Mouse (Mus musculus): ENCODE results near the gene Smg6. TPM values are rescaled to one million over a fixed set of nuclear protein-coding genes. Genes with fewer than 3 reads are reported as not detected.

Smg6 gene
- polyA plus RNA-seq, 1 experiment from 2014 or later, result 15.8 TPM

DNA sequence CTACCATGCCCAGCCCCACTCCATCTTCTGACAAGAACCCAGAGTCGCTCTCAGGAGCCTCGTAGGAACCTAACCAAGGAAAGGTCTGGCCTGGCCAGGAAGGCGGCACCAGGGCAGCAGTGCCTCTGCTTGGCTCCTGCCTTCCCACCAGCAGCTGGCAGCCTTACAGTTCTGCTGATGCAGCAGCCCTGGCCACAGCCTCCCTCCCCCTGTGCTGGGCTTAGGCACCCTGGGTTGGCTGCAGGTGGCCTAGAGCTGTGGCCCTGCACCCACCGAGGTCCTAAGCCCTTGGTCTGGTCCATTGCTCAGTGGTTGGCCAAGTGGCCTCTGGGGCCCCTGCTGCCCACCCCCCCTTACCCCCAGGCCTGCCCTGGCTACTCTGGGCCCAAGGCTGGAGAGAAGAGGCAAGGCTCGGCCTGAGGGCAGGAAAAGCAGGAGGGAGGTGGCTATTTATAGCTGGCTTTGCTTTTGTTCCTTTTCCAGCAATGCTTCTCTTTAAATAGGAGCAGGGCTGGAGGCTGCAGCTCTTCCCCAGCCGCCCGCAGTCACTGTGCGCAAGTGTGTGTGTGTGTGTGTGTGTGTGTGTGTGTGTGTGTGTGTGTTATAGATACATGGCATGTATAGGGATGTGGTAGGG lies 286.5 kb downstream of the Smg6 start:
- no peaks in the 10 kb centered on the region for H3K27me3 ChIP-seq (ENCODE audit: control insufficient read depth, insufficient read depth, low read length)
- no peaks in the 10 kb centered on the region for H3K36me3 ChIP-seq (ENCODE audit: control insufficient read depth, insufficient read depth, low read length)
- H3K4me1 ChIP-seq (ENCODE audit: control insufficient read depth, insufficient read depth, low read length), result peaks cover 26% of the 10 kb centered on the region
- H3K4me2 ChIP-seq (ENCODE audit: low read depth, low read length), result no peak overlapping the region; the same call in 1 of the 2 replicates
- H3K4me3 ChIP-seq (replicated peaks; ENCODE audit: low read length), result no peak overlapping the region
- peak overlapping the region; percentile 61 for H3K9ac ChIP-seq (ENCODE audit: low read length)
- WGBS, result 50% methylated on average over 8 of the region's 8 CpGs
- H3K27ac ChIP-seq (ENCODE audit: low read length), result peak overlapping the region; percentile 89
- ATAC-seq (ENCODE audit: insufficient read depth, low FRiP score), result peak; percentile 31
- no peaks in the 10 kb centered on the region for H3K9me3 ChIP-seq (replicated peaks; ENCODE audit: control insufficient read depth, low read length)

DNA sequence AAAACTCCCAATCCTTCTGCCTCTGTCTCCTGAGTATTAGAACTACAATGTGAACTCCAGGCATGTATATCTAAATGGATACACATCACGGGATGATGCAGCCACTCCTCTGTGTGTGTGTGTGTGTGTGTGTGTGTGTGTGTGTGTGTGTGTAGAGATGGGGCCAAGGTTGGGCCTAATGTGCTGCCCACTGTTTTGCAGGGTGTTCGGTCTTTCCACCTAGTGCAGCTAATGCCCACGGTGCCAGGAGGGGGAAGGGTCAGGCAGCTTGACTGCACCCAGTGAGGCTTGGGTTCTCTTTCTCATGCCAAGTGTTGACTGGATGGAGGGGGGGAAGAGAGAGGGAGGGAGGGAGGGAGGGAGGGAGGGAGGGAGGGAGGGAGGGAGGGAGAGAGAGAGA lies 287.3 kb downstream of the Smg6 start:
- no peaks in the 10 kb centered on the region for H3K36me3 ChIP-seq (ENCODE audit: control insufficient read depth, insufficient read depth, low read length)
- H3K4me2 ChIP-seq (ENCODE audit: low read depth, low read length), result no peak overlapping the region
- 46% methylated on average over 3 of the region's 3 CpGs for WGBS
- H3K4me3 ChIP-seq (replicated peaks; ENCODE audit: low read length), result no peak overlapping the region
- H3K27me3 ChIP-seq (ENCODE audit: control insufficient read depth, insufficient read depth, low read length), result no peaks in the 10 kb centered on the region
- peak overlapping the region; percentile 89 for H3K27ac ChIP-seq (ENCODE audit: low read length)
- no peak for ATAC-seq (ENCODE audit: insufficient read depth, low FRiP score)
- peaks cover 26% of the 10 kb centered on the region for H3K4me1 ChIP-seq (ENCODE audit: control insufficient read depth, insufficient read depth, low read length)
- H3K9ac ChIP-seq (ENCODE audit: low read length), result no peak overlapping the region
- H3K9me3 ChIP-seq (replicated peaks; ENCODE audit: control insufficient read depth, low read length), result no peaks in the 10 kb centered on the region

DNA sequence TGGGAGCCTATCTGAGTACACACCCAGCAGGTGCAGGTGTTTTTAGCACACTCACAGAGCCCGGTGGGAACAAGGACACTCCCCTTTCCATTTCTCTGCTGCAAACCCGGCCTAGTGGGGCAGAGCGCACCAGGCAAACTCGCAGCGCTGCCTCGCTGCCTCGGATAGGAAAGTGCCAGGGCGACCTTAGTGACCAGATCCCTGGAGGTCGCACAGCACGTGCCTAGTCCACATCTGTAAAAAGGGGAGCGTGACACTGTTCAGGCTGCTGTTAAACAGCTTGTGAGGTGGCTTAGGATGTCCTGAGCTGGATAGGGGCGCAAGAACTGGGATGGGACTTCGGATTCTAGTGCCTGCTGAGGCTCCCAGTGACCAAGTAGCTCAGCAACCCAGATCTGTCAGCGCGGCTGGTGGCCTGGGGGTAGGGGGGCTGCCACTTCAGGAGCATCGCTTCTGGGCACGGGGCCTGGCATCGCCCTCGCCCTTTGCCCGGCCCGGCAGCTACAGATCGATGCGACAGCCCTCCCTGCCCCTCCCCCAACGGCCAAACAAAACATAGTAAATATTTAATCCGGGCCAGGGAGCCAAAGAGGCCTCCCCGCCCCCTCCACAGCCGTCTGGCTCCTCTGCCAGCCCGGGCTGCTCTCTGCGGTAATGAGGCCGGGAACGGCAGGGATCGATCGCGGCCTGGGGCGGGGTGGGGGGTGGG lies 287.9 kb downstream of the Smg6 start:
- peak; percentile 84 for ATAC-seq (ENCODE audit: insufficient read depth, low FRiP score)
- 6% methylated on average over 33 of the region's 35 CpGs for WGBS
- peak overlapping the region; percentile 82 for H3K27ac ChIP-seq (ENCODE audit: low read length)

More for the DNA sequence above, 287.9 kb downstream of the Smg6 start:
- Histone ChIP-seq H3K27me3 (ENCODE audit: control insufficient read depth, insufficient read depth, low read length) (no peaks in the 10 kb centered on the region), H3K4me3 (replicated peaks; ENCODE audit: low read length) (peak overlapping the region; percentile 32), H3K4me2 (ENCODE audit: low read depth, low read length) (peak overlapping the region; percentile 55), H3K4me1 (ENCODE audit: control insufficient read depth, insufficient read depth, low read length) (peaks cover 26% of the 10 kb centered on the region), H3K36me3 (ENCODE audit: control insufficient read depth, insufficient read depth, low read length) (no peaks in the 10 kb centered on the region), H3K9me3 (replicated peaks; ENCODE audit: control insufficient read depth, low read length) (no peaks in the 10 kb centered on the region), H3K9ac (ENCODE audit: low read length) (peak overlapping the region; percentile 66)

MicroRNAs within 50 kb of the gene (microRNA counts, 519-probe panel; counts per million panel counts)
- microRNA mmu-miR-132 (2,771 counts per million, percentile 63 among the panel's probes with 10 or more counts), microRNA mmu-miR-212 (not detected)

Small RNA genes lying within 50 kb of the gene (microRNA-seq; reads per million reads assigned to microRNA genes)
- 326 reads per million, percentile 67 among the genes with 10 or more reads in this experiment for gene Mir132
- 26.8 reads per million, percentile 42 among the genes with 10 or more reads in this experiment for gene Mir212

Other genes starting within 250 kb of the Smg6 start
- gene Pafah1b1, start 201.2 kb upstream of the Smg6 start, polyA plus RNA-seq (2015; fragmentation: Nextera tagmentation; extraction: Ambion mirVana), result 30.9 and 35.7 TPM in 2 replicates
- 39.6 and 41.8 TPM in 2 replicates for gene Mettl16, start 155.0 kb upstream of the Smg6 start, polyA plus RNA-seq (2015; fragmentation: Nextera tagmentation; extraction: Ambion mirVana)
- gene Mnt, start 94.9 kb upstream of the Smg6 start, polyA plus RNA-seq (2015; fragmentation: Nextera tagmentation; extraction: Ambion mirVana), result 2.5 and 3.2 TPM in 2 replicates
- gene Sgsm2, start 28.8 kb upstream of the Smg6 start, polyA plus RNA-seq (2015; fragmentation: Nextera tagmentation; extraction: Ambion mirVana), result 6.0 and 7.0 TPM in 2 replicates
- gene Tsr1, start 27.8 kb upstream of the Smg6 start, polyA plus RNA-seq (2015; fragmentation: Nextera tagmentation; extraction: Ambion mirVana), result 47.0 and 48.3 TPM in 2 replicates
- 18.6 and 19.1 TPM in 2 replicates for gene Srr, start 125 bp downstream of the Smg6 start, polyA plus RNA-seq (2015; fragmentation: Nextera tagmentation; extraction: Ambion mirVana)
- 5.1 and 5.9 TPM in 2 replicates for gene Hic1, start 243.7 kb downstream of the Smg6 start, polyA plus RNA-seq (2015; fragmentation: Nextera tagmentation; extraction: Ambion mirVana)